Mouse (Mus musculus) large intestine, adult 2 months (tissue): ENCODE data around the gene Wbp2. TPM values are rescaled to one million over a fixed set of nuclear protein-coding genes. Genes with fewer than 3 reads are reported as not detected.

Experiments used
- DNase-seq: peaks from one replicate; pipeline ENCODE4 v3.0.0-alpha.2; 2012; ENCODE audit warnings: low read depth, low spot score
- WGBS: fragments of 180-500 bp; shearing (Covaris S2); methylation state at CpG from one replicate; pipeline ENCODE4 v1.1.7; 2018; 5-methylcytosine and 5-hydroxymethylcytosine counted together
- polyA plus RNA-seq: library from polyadenylated mRNA; depleted of rRNA; stranded (reverse); fragments of >200 nt; gene quantifications from 2 replicates; pipeline ENCODE4 v1.2.3, GENCODE M21; 2012

Gene Wbp2
- polyA plus RNA-seq, 1 experiment = 166 TPM

DNA sequence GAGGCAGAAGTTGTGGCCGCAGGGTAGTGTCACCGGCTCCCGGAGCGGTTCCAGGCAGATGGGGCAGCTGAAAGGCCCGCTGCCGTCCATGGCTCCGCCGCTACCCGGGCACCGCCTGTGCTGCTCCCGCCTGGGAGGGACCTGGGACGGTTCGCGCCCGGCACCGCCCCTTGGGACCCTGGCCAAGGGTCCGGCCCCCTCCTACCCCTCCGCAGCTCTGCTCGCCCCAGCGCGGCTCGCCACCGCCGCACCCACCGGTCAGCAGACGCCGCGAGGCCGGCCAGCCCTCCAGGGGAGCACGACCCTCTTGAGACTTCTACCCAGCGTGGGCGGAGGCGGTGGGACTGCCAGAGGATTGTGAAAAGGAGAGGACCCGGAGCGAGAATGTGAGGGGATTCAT lies 23.3 kb upstream of the Wbp2 start:
- WGBS = 3% methylated on average over 35 of the region's 35 CpGs
- no peak for DNase-seq

- DNase-seq = no peak
These were observed 22.8 kb upstream of the Wbp2 start for GRCm38 (mm10) chr11:116109441-116110081.

GRCm38 (mm10) chr11:116108464-116109137 lies 21.8 kb upstream of the Wbp2 start:
- WGBS = 5% methylated on average over 23 of the region's 23 CpGs
- DNase-seq = no peak

More at GRCm38 (mm10) chr11:116109441-116110081, 22.8 kb upstream of the Wbp2 start:
- under 1% methylated on average over 70 of the region's 70 CpGs for WGBS

DNA sequence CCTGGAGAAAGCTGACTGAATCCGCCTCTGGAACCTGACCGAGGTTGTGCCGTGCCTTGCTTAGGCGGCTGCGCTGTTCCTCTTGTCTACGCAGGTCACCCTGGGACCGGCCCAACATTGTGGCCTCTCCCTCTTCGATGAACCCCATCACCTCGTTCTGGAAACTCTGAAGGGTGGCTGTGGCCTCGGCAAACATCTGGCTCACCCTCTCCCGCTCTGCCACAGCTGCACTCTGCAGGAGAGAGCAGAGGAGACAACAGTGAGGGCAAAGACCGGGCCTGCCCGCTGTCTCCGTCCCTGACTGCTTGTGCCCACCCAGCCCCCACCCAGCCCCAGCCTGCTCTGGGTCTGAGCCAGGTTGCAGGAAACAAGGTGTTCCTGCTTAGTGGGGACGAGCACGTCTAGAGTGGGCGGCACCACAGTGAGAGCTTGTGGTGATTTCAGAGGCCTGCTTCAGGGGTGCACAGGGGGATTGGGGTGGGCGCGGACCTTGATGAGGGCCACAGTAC lies 21.0 kb upstream of the Wbp2 start:
- DNase-seq = no peak
- 23% methylated on average over 19 of the region's 19 CpGs for WGBS

DNA sequence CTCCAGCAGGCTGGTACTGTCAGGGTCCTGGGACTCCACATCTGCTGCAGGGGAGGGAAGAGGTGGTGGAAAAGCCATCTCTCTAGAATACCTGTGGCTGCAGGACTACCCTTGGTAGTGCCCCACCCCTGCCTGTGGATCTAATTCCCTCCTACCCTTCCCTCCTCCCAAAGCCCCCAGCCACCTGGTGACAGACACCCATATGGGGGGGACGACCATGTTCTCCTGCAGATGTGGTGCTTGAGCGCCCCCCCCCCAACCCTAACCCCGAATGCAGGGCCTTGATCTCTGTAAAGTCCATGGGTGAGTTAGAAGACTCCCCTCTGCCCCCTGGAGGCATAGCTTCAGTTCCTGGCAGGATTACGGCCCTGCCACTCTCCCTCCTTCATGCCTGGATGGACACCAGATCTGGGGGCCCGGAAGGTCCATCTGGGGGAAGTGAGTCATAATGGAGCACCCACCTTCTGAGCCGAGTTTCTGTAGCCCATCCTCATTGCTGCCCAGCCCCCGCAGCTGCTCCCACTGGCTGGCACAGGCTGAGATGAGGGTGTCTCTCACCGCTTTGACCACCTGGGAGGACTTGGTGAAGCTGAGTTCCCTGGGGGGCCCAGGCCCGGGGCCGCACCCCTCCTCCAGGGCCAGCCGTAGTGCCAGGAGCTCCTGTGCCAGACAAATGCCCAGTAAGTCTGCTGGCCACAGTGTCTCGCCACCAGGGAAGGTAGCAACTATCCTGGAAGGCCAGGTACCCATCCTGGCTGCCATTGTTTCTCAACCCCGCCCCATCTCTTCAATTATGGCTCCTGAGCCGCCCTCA lies 20.4 kb upstream of the Wbp2 start:
- no peak for DNase-seq
- WGBS = 54% methylated on average over 14 of the region's 14 CpGs

DNA sequence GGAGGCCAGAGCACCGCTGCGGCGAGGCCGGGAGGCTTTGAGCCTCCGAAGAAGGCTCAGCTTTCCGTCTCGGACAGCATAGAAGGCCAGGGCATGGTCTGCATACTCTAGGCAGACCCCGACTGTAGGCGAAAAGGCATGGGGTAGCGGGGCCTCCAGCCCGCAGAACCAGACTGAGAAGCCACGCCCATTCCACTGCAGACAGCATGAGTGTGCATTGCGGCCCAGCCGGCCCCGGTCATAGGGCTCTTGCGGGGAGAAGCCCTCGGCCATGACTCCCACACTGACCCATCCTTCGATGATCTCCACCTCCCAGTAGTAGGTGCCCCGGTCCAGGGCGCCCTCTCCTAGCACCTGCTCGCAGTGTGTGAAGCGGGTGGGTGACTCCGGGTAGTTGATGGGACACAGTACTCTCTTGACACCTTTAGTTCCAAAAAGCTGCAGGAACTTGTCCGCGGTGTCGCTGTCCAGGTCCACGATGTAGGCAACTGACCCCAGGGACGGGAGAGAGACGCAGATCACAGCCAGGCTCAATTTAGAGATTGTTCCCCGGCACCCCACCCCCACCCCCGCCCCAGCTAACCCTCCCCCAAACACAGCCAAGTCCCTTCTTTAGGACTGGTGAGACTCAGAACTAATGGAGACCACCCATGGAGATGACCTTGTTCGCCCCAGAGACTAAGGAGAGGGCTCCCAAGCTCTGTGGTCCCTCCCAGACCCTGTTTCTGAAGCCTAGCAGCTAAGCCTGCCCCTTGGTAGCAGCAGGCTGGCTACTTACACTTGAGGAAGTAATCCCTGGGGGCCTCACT lies 19.6 kb upstream of the Wbp2 start:
- 69% methylated on average over 32 of the region's 32 CpGs for WGBS
- DNase-seq = no peak

GRCm38 (mm10) chr11:116105065-116105464 lies 18.3 kb upstream of the Wbp2 start:
- no peak for DNase-seq
- 96% methylated on average over 2 of the region's 2 CpGs for WGBS

- no peak for DNase-seq
These were observed 17.3 kb upstream of the Wbp2 start for GRCm38 (mm10) chr11:116104006-116104646.

DNA sequence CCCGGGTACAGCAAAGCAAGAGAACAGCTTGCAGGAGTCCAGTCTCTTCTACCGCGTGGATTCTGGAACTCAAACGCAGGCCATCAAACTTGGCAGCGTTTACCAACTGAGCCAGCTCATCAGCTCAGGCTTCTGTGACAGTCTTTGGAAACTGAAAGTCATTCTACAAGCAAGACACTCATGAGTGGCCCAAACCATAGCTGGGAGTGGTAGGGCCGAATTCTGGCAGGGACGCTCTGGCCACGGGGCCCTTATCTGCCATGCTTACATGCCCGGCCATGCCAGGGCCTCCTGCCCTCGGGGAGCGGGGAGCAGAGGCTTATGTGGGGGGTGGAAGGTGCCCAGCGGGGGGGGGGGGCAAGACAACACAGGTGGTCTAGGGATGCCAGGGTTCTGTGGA lies 16.8 kb upstream of the Wbp2 start:
- DNase-seq = no peak
- 30% methylated on average over 12 of the region's 12 CpGs for whole genome bisulfite sequencing

More at GRCm38 (mm10) chr11:116104006-116104646, 17.3 kb upstream of the Wbp2 start:
- WGBS = 11% methylated on average over 14 of the region's 14 CpGs

DNA sequence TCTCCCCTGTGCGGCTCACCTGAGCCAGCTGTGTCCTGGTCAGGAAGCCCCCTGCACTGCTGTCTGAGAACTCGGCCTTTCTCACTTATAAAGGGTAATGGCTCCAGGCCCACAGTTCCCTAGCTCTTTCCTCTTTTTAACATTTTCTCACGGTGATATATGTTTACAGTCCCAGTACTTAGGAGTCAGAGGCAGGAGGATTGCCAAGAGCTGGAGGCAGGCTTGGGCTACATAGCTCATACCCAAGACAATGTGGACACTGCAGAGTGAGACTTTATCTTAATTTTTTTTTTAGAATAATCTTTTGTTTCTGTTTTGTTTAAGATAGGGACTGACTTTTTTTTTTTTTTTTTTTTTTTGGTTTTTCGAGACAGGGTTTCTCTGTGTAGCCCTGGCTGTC lies 15.7 kb upstream of the Wbp2 start:
- DNase-seq = no peak
- WGBS = 58% methylated on average over 3 of the region's 4 CpGs

DNA sequence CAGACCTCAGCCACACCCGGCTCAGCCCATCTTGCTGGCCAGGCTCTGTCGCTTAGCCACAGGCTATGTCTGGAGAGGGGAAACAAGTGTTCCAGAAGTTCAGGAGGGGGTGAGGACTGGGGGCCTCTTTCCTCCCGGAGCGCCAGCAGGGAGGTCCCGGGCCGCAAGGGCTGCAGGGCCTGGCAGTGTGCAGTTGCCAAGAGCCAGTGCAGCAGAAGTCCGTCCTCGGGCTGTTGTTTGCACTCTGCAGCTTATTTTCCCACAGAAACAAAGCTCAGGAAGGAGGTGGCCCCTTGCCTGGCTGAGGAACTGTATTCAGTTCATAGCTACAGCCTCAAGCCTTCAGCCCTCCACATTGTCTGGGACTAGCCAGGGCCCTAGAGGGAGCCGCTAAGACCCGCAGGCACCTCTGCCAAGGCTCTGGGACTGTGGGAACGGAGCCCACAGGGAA lies 15.2 kb upstream of the Wbp2 start:
- WGBS = 49% methylated on average over 11 of the region's 11 CpGs
- DNase-seq = no peak

GRCm38 (mm10) chr11:116100839-116101238 lies 14.0 kb upstream of the Wbp2 start:
- no peak for DNase-seq
- WGBS = 80% methylated on average over 7 of the region's 7 CpGs

DNA sequence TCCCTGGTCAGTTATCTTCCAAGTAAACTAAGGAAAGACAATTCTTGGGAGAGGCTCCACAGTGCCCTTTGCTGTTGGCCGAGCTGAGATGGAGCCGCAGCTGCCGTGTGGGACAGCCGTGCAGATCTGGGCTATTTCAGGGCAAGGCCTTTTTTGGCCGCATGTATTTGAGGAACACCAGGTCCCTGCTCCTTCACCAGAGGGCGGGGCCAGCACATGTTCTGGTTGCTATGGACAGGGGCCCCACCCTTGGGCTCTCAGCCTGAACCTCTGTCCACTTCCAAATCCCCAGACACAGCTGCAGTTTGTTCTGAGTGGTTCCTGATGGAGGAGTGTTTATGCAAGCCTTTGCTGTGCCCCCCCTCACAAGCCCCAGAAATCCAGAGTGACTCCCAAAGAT lies 13.6 kb upstream of the Wbp2 start:
- DNase-seq = no peak
- 19% methylated on average over 6 of the region's 6 CpGs for WGBS

- DNase-seq = no peak
- WGBS = 86% methylated on average over 6 of the region's 6 CpGs
These were observed 12.7 kb upstream of the Wbp2 start for GRCm38 (mm10) chr11:116099462-116099861.

GRCm38 (mm10) chr11:116098711-116099460 lies 12.1 kb upstream of the Wbp2 start:
- DNase-seq = no peak
- WGBS = 63% methylated on average over 14 of the region's 14 CpGs

- 75% methylated on average over 5 of the region's 5 CpGs for WGBS
- no peak for DNase-seq
These were observed 9.7 kb upstream of the Wbp2 start for GRCm38 (mm10) chr11:116096213-116097108.

GRCm38 (mm10) chr11:116095573-116095972 lies 8.8 kb upstream of the Wbp2 start:
- WGBS = 33% methylated on average over 3 of the region's 3 CpGs
- no peak for DNase-seq
